Mouse (Mus musculus): ENCODE measurements at regions not wholly inside any gene's neighbourhood (a gene's known extent, or its start where the extent isn't known, plus 50 kb on each side); places are given as distances from the start of the nearest gene placed in this dataset.

DNA sequence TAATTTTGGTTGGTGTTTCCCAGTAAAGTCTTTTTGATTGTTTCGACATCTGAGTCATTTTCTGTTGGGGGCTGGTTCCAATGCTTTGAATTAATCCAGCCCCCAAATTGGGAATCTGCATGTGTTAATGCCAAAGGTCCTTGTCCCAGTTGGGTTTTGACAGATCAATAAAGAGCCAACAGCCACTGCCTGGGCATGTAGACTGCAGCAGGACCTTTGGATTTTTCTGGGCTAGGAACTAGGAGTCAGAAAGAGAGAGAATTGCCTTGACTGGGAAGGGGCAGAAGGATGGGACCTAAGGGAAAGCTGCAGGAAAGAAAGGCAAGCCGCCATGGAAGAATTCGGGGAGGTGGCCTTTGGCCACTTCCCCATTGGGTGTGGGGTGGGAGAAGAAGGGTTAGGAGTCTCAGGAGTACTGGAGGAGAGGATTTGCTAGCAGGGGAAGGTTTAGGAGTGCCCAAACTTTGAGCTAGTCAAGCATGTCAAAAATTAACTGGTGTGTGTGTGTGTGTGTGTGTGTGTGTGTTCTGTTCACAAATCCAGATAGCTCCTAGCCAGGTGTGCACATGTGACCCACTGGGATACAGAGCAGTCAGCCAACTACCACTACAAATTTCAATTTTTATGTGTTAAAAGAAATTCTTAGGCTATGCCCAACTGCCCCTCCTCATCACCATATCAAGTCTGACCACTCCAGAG is 51.0 kb upstream of the Pde7b start:
- no peak for TF ChIP-seq EP300 (IDR thresholded peaks at IDR 0.05; ENCODE audit: low read depth)
- TF ChIP-seq CTCF (IDR thresholded peaks at IDR 0.05; ENCODE audit: low read depth), result no peak
